Mouse (Mus musculus) heart, embryonic 14.5 days (tissue): ENCODE data around the gene Hspbap1. TPM values are rescaled to one million over a fixed set of nuclear protein-coding genes. Genes with fewer than 3 reads are reported as not detected.
A peak's percentile ranks its signal among the peaks of the same experiment; 100 is the strongest.

ENCODE experiments used
- ATAC-seq: fragments of 200-750 bp; cut with Nextera tagmentation; 2 replicates; pipeline ENCODE4 v1.8.0; 2017; ENCODE audit warnings: low read depth, moderate TSS enrichment; ENCODE audit not compliant: insufficient number of reproducible peaks, insufficient read depth, low FRiP score
- H3K27ac ChIP-seq, 2 experiments: fragments of 200-500 bp in 1 of 2; fragments of 300-500 bp in 1 of 2; sonication (generic) in 1 of 2; replicated peaks in 1 of 2; 2 replicates each; pipeline ENCODE4 v1.5.1; 2012 to 2014; ENCODE audit warnings: low read depth in 2 of 2, low read length in 2 of 2, control low read depth in 1 of 2, mild to moderate bottlenecking in 1 of 2, mixed read lengths in 1 of 2; ENCODE audit not compliant: control insufficient read depth in 1 of 2, insufficient read depth in 1 of 2
- H3K27me3 ChIP-seq: fragments of 300-500 bp; sonication (generic); 2 replicates; pipeline ENCODE4 v1.6.1; 2014; ENCODE audit warnings: mild to moderate bottlenecking, low read length, control low read depth; ENCODE audit not compliant: control insufficient read depth, insufficient read depth
- H3K36me3 ChIP-seq: fragments of 300-500 bp; sonication (generic); 2 replicates; pipeline ENCODE4 v1.6.1; 2014; ENCODE audit warnings: mild to moderate bottlenecking, control low read depth, low read length, mixed read lengths; ENCODE audit not compliant: control insufficient read depth, insufficient read depth
- H3K4me1 ChIP-seq, 2 experiments: fragments of 200-500 bp in 1 of 2; fragments of 300-500 bp in 1 of 2; sonication (generic) in 1 of 2; 2 replicates each; pipeline ENCODE4 v1.6.1; 2012 to 2014; ENCODE audit warnings: low read length in 2 of 2, control low read depth in 1 of 2, mixed read lengths in 1 of 2; ENCODE audit not compliant: control insufficient read depth in 2 of 2, insufficient read depth in 2 of 2
- H3K4me2 ChIP-seq: fragments of 300-500 bp; sonication (generic); 2 replicates; pipeline ENCODE4 v1.6.1; 2014; ENCODE audit warnings: mild to moderate bottlenecking, low read length
- H3K4me3 ChIP-seq, 2 experiments: fragments of 200-500 bp in 1 of 2; fragments of 300-500 bp in 1 of 2; sonication (generic) in 1 of 2; 2 replicates each; pipeline ENCODE4 v1.5.1; 2012 to 2014; ENCODE audit warnings: low read length in 2 of 2, mild to moderate bottlenecking in 2 of 2, control low read depth in 1 of 2, low read depth in 1 of 2, moderate library complexity in 1 of 2; ENCODE audit not compliant: control insufficient read depth in 1 of 2, insufficient read depth in 1 of 2
- H3K9ac ChIP-seq: fragments of 300-500 bp; sonication (generic); 2 replicates; pipeline ENCODE4 v1.6.1; 2014; ENCODE audit warnings: mild to moderate bottlenecking, low read length
- H3K9me3 ChIP-seq: fragments of 300-500 bp; sonication (generic); 2 replicates; pipeline ENCODE4 v1.6.1; 2016; ENCODE audit warnings: low read length, control low read depth; ENCODE audit not compliant: control insufficient read depth
- WGBS: fragments of 180-500 bp; shearing (Covaris S2); extraction: QIAGEN DNeasy Blood & Tissue Kit; methylation state at CpG from one replicate; pipeline ENCODE4 v1.1.7; 2014; 5-methylcytosine and 5-hydroxymethylcytosine counted together
- polyA plus RNA-seq: library from polyadenylated mRNA; unstranded; fragments of >200 nt; fragmentation: Nextera tagmentation; extraction: Ambion mirVana; gene quantifications from 2 replicates; pipeline ENCODE4 v1.2.1, GENCODE M21; 2014

The Hspbap1 gene
- polyA plus RNA-seq, 1 experiment from 2014 or later, result 8.8 TPM

DNA sequence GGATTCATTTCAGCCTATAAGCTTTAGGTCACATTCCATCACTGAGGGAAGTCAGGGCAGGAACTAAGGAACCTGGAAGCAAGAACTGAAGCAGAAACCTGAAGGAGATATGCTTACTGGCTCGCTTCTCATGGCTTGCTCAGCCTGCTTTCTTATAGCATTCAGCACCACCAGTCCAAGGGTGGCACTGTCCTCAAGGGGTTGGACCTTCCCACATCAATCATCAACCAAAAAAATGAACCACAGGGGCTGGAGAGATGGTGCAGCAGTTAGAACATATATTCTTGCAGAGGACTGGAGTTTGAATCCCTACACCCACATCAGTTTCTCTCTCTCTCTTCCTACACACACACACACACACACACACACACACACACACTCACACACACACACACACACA, 5.2 kb upstream of the Hspbap1 start:
- Histone ChIP-seq H3K4me3 (no peak overlapping the region), H3K9ac (no peak overlapping the region), H3K4me2 (no peak overlapping the region), H3K36me3 (no peaks in the 10 kb centered on the region), H3K27me3 (no peaks in the 10 kb centered on the region), H3K27ac (no peak overlapping the region), H3K4me1 (peaks cover 8 to 22% of the 10 kb centered on the region in 2 experiments), H3K9me3 (no peaks in the 10 kb centered on the region)
- 84% methylated on average over 1 of the region's 1 CpGs for WGBS
- ATAC-seq, result no peak

DNA sequence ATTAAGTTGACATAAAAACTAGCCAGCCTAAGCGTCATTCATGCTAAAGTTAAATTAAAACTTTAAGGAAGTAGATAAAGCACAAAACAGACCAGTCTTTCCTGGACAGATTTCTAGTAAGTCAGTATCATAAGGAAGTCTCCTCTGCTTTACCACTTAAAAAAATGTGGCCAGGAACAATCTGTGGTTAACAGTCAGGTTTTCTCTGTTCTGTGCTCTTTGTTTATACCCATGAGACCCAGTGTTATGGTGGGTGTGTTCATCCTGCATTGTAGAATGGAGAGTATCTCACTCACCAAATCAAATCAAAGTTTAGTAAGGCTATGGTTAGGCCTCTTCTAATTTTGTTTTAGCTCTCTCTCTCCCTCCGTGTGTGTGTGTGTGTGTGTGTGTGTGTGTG, 4.7 kb upstream of the Hspbap1 start:
- peaks cover 8 to 22% of the 10 kb centered on the region in 2 experiments for H3K4me1 ChIP-seq
- no peaks in the 10 kb centered on the region for H3K9me3 ChIP-seq
- H3K27me3 ChIP-seq, result no peaks in the 10 kb centered on the region
- no peak overlapping the region for H3K9ac ChIP-seq
- no peak overlapping the region for H3K4me3 ChIP-seq
- H3K27ac ChIP-seq, result no peak overlapping the region
- WGBS, result 62% methylated on average over 2 of the region's 2 CpGs
- no peak overlapping the region for H3K4me2 ChIP-seq
- H3K36me3 ChIP-seq, result no peaks in the 10 kb centered on the region
- ATAC-seq, result no peak

DNA sequence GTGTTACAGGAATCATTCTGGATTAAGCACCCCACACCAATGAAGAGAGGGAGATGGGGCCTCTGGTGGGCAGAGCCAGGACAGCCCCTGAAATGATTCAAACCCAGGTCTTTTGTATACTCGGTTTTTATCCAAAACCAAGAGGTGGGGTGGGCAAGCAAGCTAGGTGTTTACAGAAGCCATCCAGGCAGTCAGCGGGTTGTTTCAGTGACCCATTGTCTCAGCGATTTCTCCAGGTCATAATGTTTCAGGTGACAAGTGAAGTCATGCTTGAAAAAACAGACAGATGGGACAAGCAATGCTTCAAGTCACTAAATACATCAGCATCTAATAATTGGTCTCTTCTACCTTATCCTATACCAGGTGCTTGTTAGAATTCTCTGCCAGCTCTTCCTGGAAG, 3.8 kb upstream of the Hspbap1 start:
- 86% methylated on average over 3 of the region's 3 CpGs for WGBS

DNA sequence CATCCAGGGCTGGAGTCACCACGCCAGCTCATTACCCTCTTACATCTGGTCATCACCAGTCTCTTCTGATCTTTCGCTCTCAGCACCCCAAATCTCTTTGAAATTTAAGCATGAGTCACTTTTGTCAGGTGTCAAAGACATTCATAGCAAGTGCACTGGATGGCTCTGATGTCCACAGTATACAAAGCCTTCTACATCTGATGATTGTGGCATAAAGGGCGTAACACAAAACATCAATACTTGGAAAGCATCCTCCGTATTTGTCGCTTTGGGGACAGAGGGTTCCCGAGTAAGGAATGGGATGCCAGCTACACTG, 1.7 kb upstream of the Hspbap1 start:
- H3K27ac ChIP-seq, result no peak overlapping the region
- no peaks in the 10 kb centered on the region for H3K36me3 ChIP-seq
- 32% methylated on average over 6 of the region's 6 CpGs for WGBS

More for the DNA sequence above, 3.8 kb upstream of the Hspbap1 start:
- Histone ChIP-seq H3K27ac (no peak overlapping the region), H3K9me3 (no peaks in the 10 kb centered on the region), H3K27me3 (no peaks in the 10 kb centered on the region), H3K9ac (no peak overlapping the region), H3K4me1 (peaks cover 12 to 31% of the 10 kb centered on the region in 2 experiments), H3K4me3 (no peak overlapping the region), H3K4me2 (no peak overlapping the region), H3K36me3 (no peaks in the 10 kb centered on the region)
- no peak for ATAC-seq

DNA sequence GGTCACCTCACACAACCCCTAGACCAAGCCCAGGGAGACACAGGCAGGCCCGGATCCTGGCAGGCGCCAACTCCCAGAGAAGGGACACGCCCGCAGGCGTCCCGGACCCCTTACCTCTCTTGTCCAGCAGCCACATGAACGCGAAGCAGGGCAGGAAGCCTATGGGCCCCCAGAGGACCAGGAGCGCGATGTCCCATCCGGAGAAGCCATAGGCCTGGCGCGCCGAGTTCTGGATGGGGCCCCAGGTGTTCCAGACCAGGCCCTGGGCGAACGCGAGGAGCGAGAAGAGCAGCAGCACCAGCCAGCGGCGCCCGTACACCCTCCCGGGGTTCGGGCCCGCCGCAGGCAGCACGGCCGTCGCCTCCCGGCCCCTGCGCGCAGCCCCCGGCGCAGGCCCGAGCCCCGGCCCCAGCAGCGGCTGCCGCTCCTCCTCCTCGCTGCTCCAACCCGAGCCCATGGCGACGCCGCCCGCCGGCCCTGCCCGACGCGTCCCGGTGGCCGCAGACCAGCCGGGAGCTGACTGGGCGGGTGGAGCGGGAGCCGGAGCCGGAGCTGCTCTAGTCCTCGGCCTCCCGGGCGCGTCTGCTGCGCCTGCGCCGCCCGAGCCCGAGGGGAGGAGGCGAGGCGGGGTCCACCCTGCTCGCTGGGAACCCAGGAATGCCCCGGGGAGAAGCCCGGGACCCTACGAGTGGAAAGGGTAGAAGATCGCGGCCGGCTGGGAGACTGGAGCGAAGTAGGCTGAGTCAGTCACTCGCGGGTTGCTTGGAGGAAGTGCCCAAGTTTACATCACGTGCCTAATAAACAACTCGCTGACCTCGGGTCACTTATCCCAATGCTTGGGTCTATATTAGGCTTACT, 1.2 kb upstream of the Hspbap1 start, which contains the start of gene Dirc2:
Dirc2 (minus strand) TSS at position 572 of the 858 bp plus-strand sequence.
- no peaks in the 10 kb centered on the region for H3K27me3 ChIP-seq
- under 1% methylated on average over 68 of the region's 78 CpGs for WGBS
- no peaks in the 10 kb centered on the region for H3K36me3 ChIP-seq
- H3K9me3 ChIP-seq, result no peaks in the 10 kb centered on the region
- H3K4me1 ChIP-seq, result peaks cover 9 to 23% of the 10 kb centered on the region in 2 experiments
- H3K4me2 ChIP-seq, result peak within 1 kb of the TSS; percentile 98
- peak within 1 kb of the TSS; percentile 92 for H3K9ac ChIP-seq
- peak within 1 kb of the TSS; percentile 79 to 83 for H3K4me3 ChIP-seq
- peak within 1 kb of the TSS in 1 of 2 experiments; percentile 61; a peak in 2 of 4 replicates for H3K27ac ChIP-seq
- peak; percentile 82 for ATAC-seq

More for the DNA sequence above, 1.7 kb upstream of the Hspbap1 start:
- Histone ChIP-seq H3K4me1 (peaks cover 12 to 29% of the 10 kb centered on the region in 2 experiments), H3K9me3 (no peaks in the 10 kb centered on the region), H3K9ac (peak overlapping the region; percentile 92), H3K27me3 (no peaks in the 10 kb centered on the region), H3K4me3 (peak overlapping the region; percentile 69 to 79), H3K4me2 (peak overlapping the region; percentile 98)
- ATAC-seq, result no peak

DNA sequence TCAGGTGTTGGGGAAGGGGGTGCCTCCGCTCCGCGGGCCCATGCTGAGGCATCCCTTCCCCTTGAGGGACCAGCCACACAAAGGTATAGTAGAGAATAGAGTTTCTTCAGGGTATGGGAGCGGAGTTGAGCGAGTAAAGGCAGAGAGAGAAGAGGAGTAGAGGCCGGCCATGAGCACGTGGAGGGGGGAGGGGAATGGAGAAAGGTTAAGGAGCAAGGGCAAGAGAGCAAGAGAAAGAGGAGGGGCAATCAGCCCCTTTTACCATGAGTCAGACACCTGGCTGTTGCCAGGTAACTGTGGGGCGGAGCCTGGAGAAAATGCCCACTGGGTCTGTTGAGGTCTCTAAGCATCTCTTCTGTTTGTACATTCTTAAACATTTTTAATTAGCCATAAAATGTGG, 966 bp downstream of the Hspbap1 start:
- Histone ChIP-seq H3K9ac (0 out of 2 replicates have a peak overlapping the region, but pooled peaks have one; percentile 11), H3K36me3 (no peaks in the 10 kb centered on the region), H3K4me2 (peak overlapping the region; percentile 98), H3K27me3 (no peaks in the 10 kb centered on the region), H3K4me1 (peaks cover 8 to 21% of the 10 kb centered on the region in 2 experiments; a peak in 3 of 4 replicates), H3K9me3 (no peaks in the 10 kb centered on the region), H3K27ac (no peak overlapping the region), H3K4me3 (peak overlapping the region; percentile 9 to 79; a peak in 2 of 4 replicates)
- 22% methylated on average over 8 of the region's 8 CpGs for WGBS
- no peak for ATAC-seq

DNA sequence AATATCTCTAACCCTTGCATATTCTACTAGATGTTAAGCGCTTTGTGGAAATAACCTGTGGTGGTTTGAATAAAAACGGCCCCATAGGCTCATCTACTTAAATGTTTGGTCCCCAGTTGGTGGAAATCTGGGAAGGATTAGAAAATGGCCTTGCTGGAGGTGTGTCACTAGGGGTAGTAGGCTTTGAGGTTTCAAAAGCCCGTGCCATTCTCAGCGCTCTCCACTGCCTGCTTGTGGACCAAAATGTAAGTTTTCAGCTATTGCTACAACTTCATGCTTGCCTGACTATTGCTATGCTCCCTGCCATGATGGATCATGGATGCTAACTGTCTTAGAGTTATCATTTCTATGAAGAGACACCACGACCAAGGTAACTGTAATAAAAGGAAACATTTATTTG, 1.4 kb downstream of the Hspbap1 start:
- H3K4me3 ChIP-seq, result no peak overlapping the region
- H3K27ac ChIP-seq, result no peak overlapping the region
- H3K27me3 ChIP-seq, result no peaks in the 10 kb centered on the region
- no peaks in the 10 kb centered on the region for H3K36me3 ChIP-seq
- H3K9me3 ChIP-seq, result no peaks in the 10 kb centered on the region
- H3K4me1 ChIP-seq, result peaks cover 10 to 24% of the 10 kb centered on the region in 2 experiments
- ATAC-seq, result no peak
- H3K4me2 ChIP-seq, result peak overlapping the region; percentile 98; the same call in 1 of the 2 replicates
- H3K9ac ChIP-seq, result no peak overlapping the region
- 86% methylated on average over 5 of the region's 5 CpGs for WGBS
